Mouse (Mus musculus) right cerebral cortex, postnatal 36 days (tissue): ENCODE results near the gene Slc43a3.
A peak's percentile ranks its signal among the peaks of the same experiment; 100 is the strongest.
"Not testable (repeated sequence)": the region's sequence is repeated elsewhere in the genome, so short reads cannot be mapped to it uniquely, and the experiment has no call there.

ENCODE experiments used
- DNase-seq, 2 experiments: peaks; one replicate each; pipeline ENCODE4 v3.0.0; 2022; ENCODE audit warnings: low spot score in 2 of 2, mixed read lengths in 1 of 2

The Slc43a3 gene

GRCm38 (mm10) chr2:84936474-84937429 is at the start of gene Slc43a3:
TSS of gene Slc43a3 (plus strand) at chr2:84936579.
- no peak for DNase-seq

GRCm38 (mm10) chr2:84886821-84887281 is 49.5 kb upstream of the Slc43a3 start:
- no peak for DNase-seq

GRCm38 (mm10) chr2:84887411-84888271 is 48.7 kb upstream of the Slc43a3 start:
- DNase-seq, result peak in 1 of 2 experiments; percentile 64

- DNase-seq, result peak; percentile 78 to 81
Measured at GRCm38 (mm10) chr2:84888657-84889315, 47.6 kb upstream of the Slc43a3 start.

GRCm38 (mm10) chr2:84889316-84890044 is 46.9 kb upstream of the Slc43a3 start:
- DNase-seq, result no peak

- DNase-seq, result peak in 1 of 2 experiments; percentile 77
Measured at GRCm38 (mm10) chr2:84890045-84890340, 46.4 kb upstream of the Slc43a3 start.

GRCm38 (mm10) chr2:84893359-84893758 is 43.0 kb upstream of the Slc43a3 start:
- no peak for DNase-seq

GRCm38 (mm10) chr2:84895495-84896198 is 40.7 kb upstream of the Slc43a3 start:
- no peak for DNase-seq

GRCm38 (mm10) chr2:84896686-84897085 is 39.7 kb upstream of the Slc43a3 start:
- not testable (repeated sequence) for DNase-seq

- DNase-seq, result no peak
Measured at GRCm38 (mm10) chr2:84912722-84913121, 23.7 kb upstream of the Slc43a3 start.

GRCm38 (mm10) chr2:84913881-84914280 is 22.5 kb upstream of the Slc43a3 start:
- no peak for DNase-seq

GRCm38 (mm10) chr2:84915330-84915729 is 21.0 kb upstream of the Slc43a3 start:
- DNase-seq, result no peak

- no peak for DNase-seq
Measured at GRCm38 (mm10) chr2:84916548-84917320, 19.6 kb upstream of the Slc43a3 start.

GRCm38 (mm10) chr2:84918188-84918587 is 18.2 kb upstream of the Slc43a3 start:
- DNase-seq, result no peak

GRCm38 (mm10) chr2:84919601-84920108 is 16.7 kb upstream of the Slc43a3 start:
- no peak for DNase-seq

GRCm38 (mm10) chr2:84930186-84930585 is 6.2 kb upstream of the Slc43a3 start:
- DNase-seq, result no peak

GRCm38 (mm10) chr2:84933992-84934648 is 2.3 kb upstream of the Slc43a3 start:
- no peak for DNase-seq

- no peak for DNase-seq
Measured at GRCm38 (mm10) chr2:84934649-84935007, 1.8 kb upstream of the Slc43a3 start.

GRCm38 (mm10) chr2:84935065-84935464 is 1.3 kb upstream of the Slc43a3 start:
- no peak for DNase-seq
